Mouse (Mus musculus) megakaryocyte, embryonic 14.5 days (primary cell): ENCODE measurements around the gene Galnt15.

ENCODE experiments used
- FLI1 ChIP-seq: IDR thresholded peaks from 2 replicates; pipeline ENCODE4 v1.6.1; 2012; ENCODE audit warnings: low read length, inconsistent platforms, mixed read lengths
- GATA1 ChIP-seq: IDR thresholded peaks from 3 replicates; pipeline ENCODE4 v1.6.1; 2012; ENCODE audit warnings: mixed read lengths, low read length, inconsistent platforms, borderline replicate concordance

GRCm38 (mm10) chr14:32057664-32058063 is 28.9 kb downstream of the Galnt15 start:
- TF ChIP-seq GATA1 (no peak), FLI1 (no peak)
